Mouse (Mus musculus) midbrain, embryonic 16.5 days (tissue): ENCODE measurements around the gene Zfp618. TPM values are rescaled to one million over a fixed set of nuclear protein-coding genes. Genes with fewer than 3 reads are reported as not detected.
A peak's percentile ranks its signal among the peaks of the same experiment; 100 is the strongest.

Experiments used
- ATAC-seq: fragments of 200-750 bp; cut with Nextera tagmentation; 2 replicates; pipeline ENCODE4 v1.8.0; 2017; ENCODE audit warnings: moderate TSS enrichment
- H3K27ac ChIP-seq: fragments of 300-500 bp; sonication (generic); 2 replicates; pipeline ENCODE4 v1.5.1; 2014; ENCODE audit warnings: mild to moderate bottlenecking, low read length, mixed read lengths
- H3K27me3 ChIP-seq: fragments of 300-500 bp; sonication (generic); 2 replicates; pipeline ENCODE4 v1.6.1; 2014; ENCODE audit warnings: low read depth, low read length, mixed read lengths; ENCODE audit not compliant: control insufficient read depth, insufficient read depth
- H3K36me3 ChIP-seq: fragments of 300-500 bp; sonication (generic); 2 replicates; pipeline ENCODE4 v1.6.1; 2014; ENCODE audit warnings: mild to moderate bottlenecking, low read length, moderate library complexity, mixed read lengths; ENCODE audit not compliant: control insufficient read depth, insufficient read depth
- H3K4me1 ChIP-seq: fragments of 300-500 bp; sonication (generic); 2 replicates; pipeline ENCODE4 v1.6.1; 2014; ENCODE audit warnings: mild to moderate bottlenecking, low read length, mixed read lengths; ENCODE audit not compliant: control insufficient read depth, insufficient read depth
- H3K4me2 ChIP-seq: fragments of 300-500 bp; sonication (generic); 2 replicates; pipeline ENCODE4 v1.6.1; 2014; ENCODE audit warnings: mild to moderate bottlenecking, low read length, mixed read lengths
- H3K4me3 ChIP-seq: fragments of 300-500 bp; sonication (generic); 2 replicates; pipeline ENCODE4 v1.5.1; 2014; ENCODE audit warnings: low read depth, mild to moderate bottlenecking, low read length, moderate library complexity, mixed read lengths
- H3K9ac ChIP-seq: fragments of 300-500 bp; sonication (generic); 2 replicates; pipeline ENCODE4 v1.6.1; 2014; ENCODE audit warnings: low read depth, low read length, mixed read lengths
- H3K9me3 ChIP-seq: fragments of 300-500 bp; sonication (generic); replicated peaks from 2 replicates; pipeline ENCODE4 v1.6.1; 2014; ENCODE audit warnings: mild to moderate bottlenecking, low read length, mixed read lengths; ENCODE audit not compliant: control insufficient read depth, poor library complexity, severe bottlenecking
- WGBS: fragments of 180-500 bp; shearing (Covaris S2); extraction: QIAGEN DNeasy Blood & Tissue Kit; methylation state at CpG from one replicate; pipeline ENCODE4 v1.1.7; 2014; 5-methylcytosine and 5-hydroxymethylcytosine counted together
- polyA plus RNA-seq: library from polyadenylated mRNA; unstranded; fragments of >200 nt; fragmentation: Nextera tagmentation; extraction: Ambion mirVana; gene quantifications from 2 replicates; pipeline ENCODE4 v1.2.1, GENCODE M21; 2015

Gene Zfp618
- polyA plus RNA-seq, 1 experiment from 2014 or later, result 29.6 TPM

DNA sequence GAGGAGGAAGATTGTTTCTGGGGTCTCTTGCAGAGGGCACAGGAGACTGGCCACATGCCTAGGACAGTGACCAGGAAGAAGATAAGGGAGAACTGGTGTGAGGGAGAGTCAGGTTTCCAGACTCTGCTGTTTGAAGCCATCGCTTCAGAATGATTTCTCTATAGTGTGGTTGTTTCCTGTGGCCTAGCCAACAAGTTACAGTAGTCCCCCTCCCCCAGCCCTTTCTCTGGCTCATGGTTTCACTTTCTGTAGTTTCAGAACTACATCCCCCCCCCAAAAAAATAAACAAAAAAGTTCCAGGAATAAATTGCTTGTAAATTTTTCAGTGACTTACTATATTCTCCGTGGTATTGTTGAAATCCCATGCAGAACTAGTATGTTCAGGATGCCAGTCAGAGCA is 107.8 kb downstream of the Zfp618 start:
- H3K4me3 ChIP-seq, result no peak overlapping the region
- 90% methylated on average over 2 of the region's 2 CpGs for WGBS
- no peak overlapping the region for H3K27ac ChIP-seq
- H3K9ac ChIP-seq, result no peak overlapping the region
- H3K4me2 ChIP-seq, result no peak overlapping the region
- no peak for ATAC-seq
- 0 out of 2 replicates have a peak, but pooled peaks cover 8% of the 10 kb centered on the region for H3K36me3 ChIP-seq
- no peaks in the 10 kb centered on the region for H3K27me3 ChIP-seq
- H3K4me1 ChIP-seq, result no peaks in the 10 kb centered on the region; the same call in 1 of the 2 replicates
- H3K9me3 ChIP-seq, result no peaks in the 10 kb centered on the region

DNA sequence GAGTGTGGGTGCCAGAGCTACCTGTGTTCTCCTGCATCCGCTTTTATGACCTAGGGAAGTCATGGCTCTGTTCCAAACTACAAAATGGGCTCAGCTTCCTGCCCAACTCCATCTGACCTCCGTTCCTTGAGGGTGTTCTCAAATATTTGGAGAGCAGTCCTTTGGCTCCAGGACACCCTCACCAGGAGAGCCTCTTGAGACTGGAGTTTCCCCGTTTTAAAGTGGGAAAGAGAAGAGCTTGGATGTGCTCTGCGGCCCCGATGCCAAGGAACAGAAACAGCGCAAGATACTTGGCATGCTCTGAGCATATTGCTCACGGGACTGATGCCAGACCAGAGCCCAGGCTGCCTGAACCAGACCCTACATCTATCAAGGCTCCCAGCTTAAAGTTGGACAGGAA is 113.8 kb downstream of the Zfp618 start:
- no peak for ATAC-seq
- no peaks in the 10 kb centered on the region for H3K4me1 ChIP-seq
- no peak overlapping the region for H3K9ac ChIP-seq
- no peak overlapping the region for H3K27ac ChIP-seq
- 81% methylated on average over 7 of the region's 7 CpGs for WGBS
- no peak overlapping the region for H3K4me3 ChIP-seq
- H3K27me3 ChIP-seq, result no peaks in the 10 kb centered on the region
- peaks cover 34% of the 10 kb centered on the region; the same call in 1 of the 2 replicates for H3K36me3 ChIP-seq
- no peak overlapping the region for H3K4me2 ChIP-seq
- H3K9me3 ChIP-seq, result no peaks in the 10 kb centered on the region

DNA sequence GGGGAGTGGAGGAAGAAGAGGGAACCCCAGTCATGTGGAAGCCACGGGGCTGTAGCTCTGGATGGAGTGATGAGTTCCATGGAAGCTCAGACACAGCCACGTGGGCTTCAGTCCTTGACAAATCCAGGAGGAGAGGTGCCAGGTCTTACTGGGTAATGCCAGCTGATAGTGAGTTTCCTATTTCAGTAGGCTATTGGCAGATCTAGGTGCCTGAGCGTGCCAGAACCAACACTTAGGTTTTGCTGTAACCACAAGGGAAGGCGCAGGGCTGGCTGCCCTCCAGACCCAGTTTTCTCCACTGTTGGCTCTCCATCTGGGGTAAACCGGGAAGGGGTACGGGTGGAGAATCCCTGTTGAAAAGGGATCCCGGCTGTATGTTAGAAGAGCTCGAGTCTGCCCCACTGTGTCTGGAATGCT is 119.1 kb downstream of the Zfp618 start:
- Histone ChIP-seq H3K9me3 (no peaks in the 10 kb centered on the region), H3K4me3 (no peak overlapping the region), H3K4me2 (no peak overlapping the region), H3K36me3 (peaks cover 33% of the 10 kb centered on the region; the same call in 1 of the 2 replicates), H3K27ac (0 out of 2 replicates have a peak overlapping the region, but pooled peaks have one; percentile 18), H3K9ac (no peak overlapping the region), H3K4me1 (peaks cover 2% of the 10 kb centered on the region; the same call in 1 of the 2 replicates), H3K27me3 (no peaks in the 10 kb centered on the region)
- ATAC-seq, result no peak
- WGBS, result 83% methylated on average over 8 of the region's 8 CpGs

DNA sequence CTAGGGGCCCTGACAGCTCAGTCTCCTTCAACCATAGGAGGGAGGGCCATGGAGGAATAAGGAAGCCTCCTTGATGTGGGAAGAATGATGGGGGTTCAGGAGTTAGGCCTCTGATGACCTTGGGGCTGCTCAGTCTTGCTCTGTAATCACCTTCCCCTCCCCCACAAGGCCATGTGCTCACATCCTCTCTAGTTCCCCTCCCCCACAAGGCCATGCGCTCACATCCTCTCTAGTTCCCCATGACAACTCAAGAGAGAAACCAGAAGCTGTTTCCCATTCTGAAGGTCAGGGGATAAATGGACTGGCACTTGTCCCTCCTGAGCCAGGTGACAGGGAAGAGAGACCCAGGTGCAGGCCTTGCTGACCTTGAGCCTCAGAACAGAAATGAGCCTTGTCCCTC is 124.1 kb downstream of the Zfp618 start:
- Histone ChIP-seq H3K9ac (no peak overlapping the region), H3K27ac (no peak overlapping the region), H3K9me3 (no peaks in the 10 kb centered on the region), H3K4me3 (no peak overlapping the region), H3K4me2 (no peak overlapping the region), H3K36me3 (peaks cover 11% of the 10 kb centered on the region; the same call in 1 of the 2 replicates), H3K27me3 (no peaks in the 10 kb centered on the region), H3K4me1 (peaks cover 2% of the 10 kb centered on the region; the same call in 1 of the 2 replicates)
- ATAC-seq, result 0 out of 2 replicates have a peak, but pooled peaks have one; percentile 23
- WGBS, result 100% methylated on average over 1 of the region's 1 CpGs

DNA sequence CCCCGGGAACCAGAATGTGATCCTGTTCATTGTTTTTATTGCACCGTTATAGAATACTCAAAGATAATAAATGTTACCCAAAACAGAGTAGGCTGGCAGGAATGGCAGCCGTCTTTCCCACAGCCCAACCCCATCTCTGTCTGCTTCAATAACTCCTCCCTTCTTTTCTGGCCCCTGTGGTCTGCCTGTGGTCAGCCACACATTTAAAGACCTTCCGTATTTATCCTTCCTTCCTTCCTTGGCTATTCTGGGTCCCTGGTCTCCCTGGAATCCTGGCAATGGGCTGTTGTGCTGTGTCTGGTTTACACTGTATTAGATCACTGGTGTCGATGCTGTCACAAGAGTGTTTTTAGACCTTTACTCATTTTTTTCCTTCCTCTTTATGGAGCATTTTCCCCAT is 125.8 kb downstream of the Zfp618 start:
- Histone ChIP-seq H3K4me3 (no peak overlapping the region), H3K36me3 (peaks cover 11% of the 10 kb centered on the region; the same call in 1 of the 2 replicates), H3K4me2 (no peak overlapping the region), H3K27ac (no peak overlapping the region), H3K4me1 (no peaks in the 10 kb centered on the region), H3K9me3 (no peaks in the 10 kb centered on the region), H3K9ac (no peak overlapping the region), H3K27me3 (no peaks in the 10 kb centered on the region)
- no peak for ATAC-seq
- WGBS, result 90% methylated on average over 5 of the region's 5 CpGs

DNA sequence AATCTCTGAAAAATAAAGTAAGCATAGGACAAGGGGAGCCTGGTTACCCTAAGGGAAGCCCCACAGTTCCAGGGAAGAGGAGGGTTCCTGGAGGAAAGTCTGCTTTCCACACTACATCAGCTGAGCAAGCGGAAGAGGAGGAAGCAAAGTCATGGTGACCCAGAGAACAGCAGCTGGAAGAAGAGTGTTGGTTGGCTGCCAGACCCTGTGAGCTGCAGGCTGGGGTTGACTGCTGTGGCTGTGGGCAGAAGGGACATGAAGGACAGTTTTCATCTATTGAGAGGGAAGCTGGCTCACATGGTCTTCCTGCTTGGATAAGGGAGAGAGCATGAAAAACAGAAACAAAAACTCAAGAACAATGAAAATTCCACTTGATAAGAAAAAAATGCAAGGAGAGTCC is 132.2 kb downstream of the Zfp618 start:
- H3K4me3 ChIP-seq, result no peak overlapping the region
- 95% methylated on average over 1 of the region's 1 CpGs for WGBS
- no peak overlapping the region for H3K27ac ChIP-seq
- ATAC-seq, result no peak
- H3K9ac ChIP-seq, result no peak overlapping the region
- H3K4me1 ChIP-seq, result no peaks in the 10 kb centered on the region
- H3K27me3 ChIP-seq, result no peaks in the 10 kb centered on the region
- peaks cover 6% of the 10 kb centered on the region; the same call in 1 of the 2 replicates for H3K36me3 ChIP-seq
- no peaks in the 10 kb centered on the region for H3K9me3 ChIP-seq
- H3K4me2 ChIP-seq, result no peak overlapping the region

DNA sequence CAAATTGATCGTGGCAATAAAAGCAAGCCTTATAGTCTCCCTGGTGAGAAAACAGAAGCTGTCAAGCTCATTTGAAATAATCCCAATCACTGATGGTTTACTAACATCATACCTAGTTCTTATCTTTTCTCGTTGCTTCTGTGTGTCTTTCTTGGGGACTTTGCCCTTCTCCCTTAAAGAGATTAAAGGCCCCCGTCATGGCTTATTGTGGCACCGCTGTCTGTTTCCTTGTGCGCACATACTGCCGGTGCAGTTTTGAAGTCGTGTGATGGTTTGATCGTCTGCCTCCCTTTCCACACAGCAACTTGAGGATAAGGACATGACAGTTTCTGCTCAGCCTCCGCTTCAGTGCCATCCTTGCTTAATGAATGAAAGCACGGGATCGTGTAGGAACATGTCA is 135.1 kb downstream of the Zfp618 start:
- peaks cover 6% of the 10 kb centered on the region; the same call in 1 of the 2 replicates for H3K36me3 ChIP-seq
- WGBS, result 70% methylated on average over 11 of the region's 11 CpGs

DNA sequence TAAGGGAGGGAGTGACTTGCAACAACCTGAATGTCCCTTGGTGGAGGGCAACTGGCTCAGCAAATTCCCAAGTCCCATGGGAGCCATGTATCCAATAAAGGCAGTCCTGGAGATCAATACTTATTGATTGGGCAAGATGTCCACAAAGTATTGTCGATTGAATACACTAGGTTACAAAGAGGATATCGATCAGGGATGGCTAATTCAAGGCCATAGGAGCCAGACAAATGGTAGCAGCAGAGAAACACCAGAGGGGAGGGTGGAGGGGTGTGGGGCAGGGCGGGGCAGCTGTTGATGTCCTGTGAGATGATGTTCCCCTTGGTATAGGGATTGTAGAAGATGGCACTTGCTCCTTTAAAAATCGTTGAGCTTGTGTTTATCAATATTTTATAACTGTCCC is 136.7 kb downstream of the Zfp618 start:
- peaks cover 6% of the 10 kb centered on the region; the same call in 1 of the 2 replicates for H3K36me3 ChIP-seq
- H3K27me3 ChIP-seq, result no peaks in the 10 kb centered on the region
- no peak overlapping the region for H3K4me2 ChIP-seq
- no peak overlapping the region for H3K27ac ChIP-seq
- ATAC-seq, result no peak
- no peaks in the 10 kb centered on the region for H3K9me3 ChIP-seq
- no peak overlapping the region for H3K4me3 ChIP-seq
- H3K4me1 ChIP-seq, result no peaks in the 10 kb centered on the region
- H3K9ac ChIP-seq, result no peak overlapping the region
- WGBS, result 88% methylated on average over 4 of the region's 4 CpGs

More for the DNA sequence above, 135.1 kb downstream of the Zfp618 start:
- Histone ChIP-seq H3K27ac (no peak overlapping the region), H3K4me1 (no peaks in the 10 kb centered on the region), H3K9ac (no peak overlapping the region), H3K9me3 (no peaks in the 10 kb centered on the region), H3K4me2 (no peak overlapping the region), H3K4me3 (no peak overlapping the region), H3K27me3 (no peaks in the 10 kb centered on the region)
- ATAC-seq, result no peak

DNA sequence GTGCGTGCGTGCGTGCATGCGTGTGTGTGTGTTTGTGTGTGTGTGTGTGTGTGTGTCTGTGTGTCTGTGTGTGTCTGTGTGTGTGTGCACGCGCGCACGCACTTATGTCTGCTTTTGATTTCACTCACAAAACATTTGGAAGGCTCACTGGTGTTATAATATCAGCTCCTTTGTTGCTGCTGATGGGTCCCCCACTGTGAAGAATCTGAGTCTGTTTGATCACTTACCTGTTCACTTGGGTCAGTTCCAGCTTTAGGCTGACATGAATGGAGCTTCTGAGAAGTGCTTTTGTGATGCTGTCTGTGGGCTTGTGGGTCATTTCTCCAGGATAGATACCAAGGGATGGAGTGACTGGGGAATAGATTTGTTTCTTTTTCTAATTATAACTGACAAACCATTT is 140.3 kb downstream of the Zfp618 start:
- WGBS, result 88% methylated on average over 8 of the region's 8 CpGs
- Histone ChIP-seq H3K4me3 (no peak overlapping the region), H3K27ac (no peak overlapping the region)

More for the DNA sequence above, 140.3 kb downstream of the Zfp618 start:
- Histone ChIP-seq H3K4me2 (no peak overlapping the region), H3K9me3 (no peaks in the 10 kb centered on the region), H3K27me3 (no peaks in the 10 kb centered on the region), H3K36me3 (peaks cover 5% of the 10 kb centered on the region; the same call in 1 of the 2 replicates), H3K4me1 (no peaks in the 10 kb centered on the region), H3K9ac (no peak overlapping the region)
- no peak for ATAC-seq
